Mouse (Mus musculus) mouse trophoblast stem cell (cell line): ENCODE data around the gene Rrp9.
"Not testable (repeated sequence)": the region's sequence is repeated elsewhere in the genome, so short reads cannot be mapped to it uniquely, and the experiment has no call there.

Experiments used
- in situ Hi-C, 2 experiments: fragments of 300-500 bp; cut with MseI, MboI; formaldehyde crosslinking; loops; 2 replicates in 1 of 2; 3 replicates in 1 of 2; pipeline ENCODE4 v1.15.1; 2025

Gene Rrp9

DNA sequence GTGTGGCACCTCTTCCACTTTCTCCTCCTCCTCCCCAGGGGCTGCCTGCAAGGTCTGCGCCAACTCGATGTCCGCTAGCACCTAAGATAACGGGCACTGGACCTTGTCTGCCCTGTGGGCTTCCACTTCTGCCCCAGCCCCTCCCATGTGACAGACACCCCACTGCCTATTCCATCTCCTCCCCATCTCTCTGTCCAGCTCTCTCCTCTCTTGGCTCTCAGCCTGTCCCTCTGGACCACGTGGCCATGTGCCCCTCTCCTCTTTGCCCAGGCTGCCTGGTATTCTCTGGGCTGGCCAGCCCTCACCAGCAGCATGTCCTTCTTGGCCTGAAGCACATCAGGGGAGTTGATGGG lies 2.0 kb upstream of the Rrp9 start:
- in situ Hi-C loops = no loop called here

DNA sequence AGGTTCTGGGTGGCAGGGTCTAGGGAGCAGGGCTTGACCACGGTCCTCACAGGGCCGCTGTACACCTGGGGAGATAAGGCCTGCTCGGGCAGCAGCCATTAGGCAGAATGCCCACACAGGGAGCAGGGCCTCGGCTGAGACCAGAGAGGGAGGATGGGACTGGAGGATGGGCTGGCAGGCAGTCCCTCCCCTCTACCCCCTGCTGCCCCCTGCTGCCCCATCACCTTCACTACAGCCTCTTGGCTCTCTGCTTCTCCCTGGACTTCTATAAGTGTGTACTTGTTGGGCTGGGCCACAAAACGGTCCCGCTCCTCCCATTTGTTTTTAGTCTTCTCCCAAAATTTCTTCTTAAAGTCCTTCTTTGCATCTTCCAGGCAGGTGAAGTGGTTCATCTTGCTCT lies 1.3 kb upstream of the Rrp9 start:
- in situ Hi-C loops = no loop called here

- in situ Hi-C loops = no loop called here
These were observed 717 bp upstream of the Rrp9 start for GRCm38 (mm10) chr9:106475046-106475445.

DNA sequence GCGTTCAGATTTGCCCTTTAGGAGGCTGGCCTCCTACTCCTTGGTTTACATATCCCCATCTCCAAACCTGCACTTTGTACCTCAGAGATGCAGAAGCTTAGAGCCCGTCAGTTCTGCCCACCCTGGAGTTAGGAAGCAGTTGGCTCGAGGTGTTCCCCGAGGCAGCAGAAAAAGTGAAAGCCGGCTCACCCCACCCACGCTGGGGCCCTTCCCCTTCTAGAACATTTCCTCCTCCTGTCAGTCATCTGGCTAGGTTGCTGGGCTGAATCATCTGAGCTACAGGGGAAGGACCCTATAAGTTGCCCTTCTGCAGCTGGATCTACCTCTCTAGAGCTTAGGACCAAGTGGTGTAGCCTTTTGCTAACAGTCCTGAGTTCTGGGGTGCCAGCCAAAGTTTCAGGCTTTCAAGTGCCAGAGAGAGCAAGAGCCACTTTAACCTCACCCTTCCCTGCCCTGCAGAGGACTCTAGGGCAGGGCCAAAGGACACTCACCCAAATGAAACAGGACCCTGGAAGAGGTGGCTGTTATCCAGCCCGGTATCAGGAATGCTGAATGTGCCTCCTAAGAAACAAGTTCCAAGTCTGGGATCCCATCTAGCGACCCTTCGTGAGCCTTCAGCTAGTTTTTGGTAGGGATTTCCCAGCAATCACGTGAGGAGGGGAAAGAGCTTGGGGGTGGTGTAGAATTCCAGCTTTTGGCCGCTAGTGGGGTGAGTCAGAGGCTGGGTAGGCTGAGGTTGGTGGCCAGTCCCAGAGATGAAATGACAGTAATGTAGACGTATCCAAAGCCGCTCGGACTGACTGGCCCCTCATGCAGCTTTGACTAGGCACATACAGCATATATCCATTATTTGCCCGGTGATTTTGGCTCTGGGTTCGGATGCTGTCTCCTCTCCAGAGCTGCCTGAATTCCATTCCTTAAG lies 500 bp downstream of the Rrp9 start:
- in situ Hi-C loops = no loop called here

DNA sequence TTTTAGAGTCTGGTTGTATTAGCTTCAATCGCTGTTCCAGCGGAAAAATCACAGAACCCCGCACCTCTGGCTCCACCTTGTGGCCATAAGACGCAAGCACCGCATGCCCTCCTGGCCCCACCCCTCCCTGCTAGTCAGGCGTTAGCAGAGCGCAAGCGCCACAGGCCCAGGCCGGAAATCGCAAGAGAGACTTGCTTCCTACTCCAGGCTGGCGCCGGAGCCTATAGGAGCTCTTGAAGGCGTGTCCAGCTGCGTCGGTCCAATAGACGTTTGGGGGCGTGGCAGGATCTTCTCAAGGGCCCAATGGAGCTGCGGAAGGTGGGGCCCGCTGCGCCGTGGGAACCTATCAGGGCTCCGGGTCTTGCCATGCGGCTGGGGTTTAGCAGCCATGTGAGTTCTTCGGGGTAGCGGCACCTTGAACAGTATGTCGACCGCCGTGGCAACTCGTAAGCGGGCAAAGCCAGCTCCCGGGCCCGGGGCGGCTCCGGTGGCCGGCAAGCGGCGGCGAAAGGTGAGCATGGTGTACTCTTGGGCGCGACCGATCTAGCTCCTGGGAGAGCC lies 1.2 kb downstream of the Rrp9 start, which contains the start of gene Parp3:
TSS of gene Parp3 (minus strand) at position 26 of the 561 bp plus-strand sequence.
- in situ Hi-C loops = no loop called here

DNA sequence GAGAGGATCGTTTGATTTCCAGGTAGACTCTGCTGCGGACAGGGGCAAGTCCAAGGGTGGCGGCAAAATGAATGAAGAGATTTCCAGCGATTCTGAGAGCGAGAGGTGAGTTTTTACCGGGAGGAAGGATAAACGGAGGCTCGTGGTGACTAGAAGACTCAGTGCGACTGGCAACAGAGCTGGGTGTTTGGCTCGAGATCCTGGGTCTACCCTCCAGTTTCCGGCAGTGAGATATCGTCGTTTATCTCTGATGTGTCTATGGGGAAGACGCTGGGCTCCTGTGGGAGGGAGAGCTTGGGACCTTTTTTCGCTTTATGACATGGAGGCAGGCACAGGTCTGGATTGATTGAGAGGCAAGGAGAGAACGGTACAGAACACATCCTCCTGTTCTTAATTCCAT lies 1.9 kb downstream of the Rrp9 start:
- in situ Hi-C loops = no loop called here

DNA sequence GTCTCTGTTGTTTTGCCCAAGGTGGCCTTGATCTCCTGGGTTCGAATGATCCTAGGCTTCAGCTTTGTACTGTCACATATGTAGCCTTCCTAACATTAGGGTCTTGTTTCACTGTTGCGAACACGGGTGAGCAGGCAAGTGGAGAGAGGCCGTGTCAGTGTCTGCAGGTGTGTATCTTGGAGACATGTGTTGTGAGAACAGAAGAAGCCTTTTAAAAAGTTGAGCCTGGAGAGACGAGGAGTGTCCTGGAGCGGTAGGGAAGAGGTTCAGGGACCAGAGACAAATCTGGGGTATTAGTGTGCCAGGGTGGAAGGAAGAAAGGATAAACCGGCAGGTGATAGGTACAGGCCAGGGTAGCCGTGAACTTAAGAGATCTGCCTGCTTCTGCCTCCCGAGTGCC lies 2.3 kb downstream of the Rrp9 start:
- in situ Hi-C loops = no loop called here

DNA sequence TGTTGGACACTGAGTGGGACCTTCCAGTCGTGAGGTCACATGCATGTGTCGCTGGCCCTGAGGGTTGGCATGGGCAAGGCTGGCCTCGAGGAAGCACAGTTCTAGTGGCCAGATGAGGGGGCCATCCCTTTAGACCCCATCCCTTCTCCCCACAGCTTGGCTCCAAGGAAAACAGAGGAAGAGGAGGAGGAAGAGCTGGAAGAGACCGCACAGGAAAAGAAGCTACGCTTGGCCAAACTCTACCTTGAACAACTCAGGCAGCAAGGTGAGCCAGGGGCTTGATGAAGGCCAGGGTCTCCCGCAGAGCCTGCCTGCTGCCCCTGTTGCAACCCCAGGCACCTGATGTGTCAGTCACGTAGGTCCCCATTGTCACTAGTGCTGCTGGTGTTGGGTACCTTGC lies 4.8 kb downstream of the Rrp9 start:
- in situ Hi-C loops = no loop called here

DNA sequence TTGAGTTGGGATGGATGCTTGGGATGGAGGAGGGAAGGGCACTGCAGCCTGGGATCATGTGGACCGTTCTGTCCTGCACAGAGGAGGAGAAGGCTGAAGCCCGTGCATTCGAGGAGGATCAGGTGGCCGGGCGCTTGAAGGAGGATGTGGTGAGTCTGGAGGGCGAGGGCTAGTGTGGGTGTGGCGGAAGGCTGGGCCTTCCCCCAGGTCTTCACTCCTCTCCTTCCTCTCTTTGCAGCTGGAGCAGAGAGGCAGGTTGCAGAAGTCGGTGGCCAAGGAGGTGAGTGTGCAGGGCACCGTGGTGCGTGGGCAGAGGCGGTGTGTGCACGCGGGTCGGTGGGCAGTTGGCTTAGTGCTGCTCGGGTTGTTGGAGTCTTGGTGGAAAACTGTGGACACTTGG lies 5.3 kb downstream of the Rrp9 start:
- in situ Hi-C loops = no loop called here

DNA sequence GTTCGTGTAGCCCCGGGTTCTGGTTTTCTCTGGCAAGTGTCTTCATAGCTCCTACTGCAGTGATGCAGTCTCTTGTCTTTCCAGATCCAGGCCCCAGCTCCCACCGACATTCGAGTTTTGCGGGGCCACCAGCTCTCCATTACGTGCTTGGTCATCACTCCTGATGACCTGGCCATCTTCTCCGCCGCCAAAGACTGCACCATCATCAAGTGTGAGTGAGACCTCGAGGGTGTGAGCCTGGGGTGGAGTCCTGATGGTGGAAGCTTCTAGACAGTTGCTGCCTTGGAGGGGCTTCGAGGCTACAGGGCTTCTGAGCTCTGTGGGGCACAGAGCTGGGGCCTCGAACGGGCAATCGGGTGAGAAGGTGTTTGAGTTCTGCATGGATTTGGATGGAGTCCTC lies 5.9 kb downstream of the Rrp9 start:
- in situ Hi-C loops = no loop called here

DNA sequence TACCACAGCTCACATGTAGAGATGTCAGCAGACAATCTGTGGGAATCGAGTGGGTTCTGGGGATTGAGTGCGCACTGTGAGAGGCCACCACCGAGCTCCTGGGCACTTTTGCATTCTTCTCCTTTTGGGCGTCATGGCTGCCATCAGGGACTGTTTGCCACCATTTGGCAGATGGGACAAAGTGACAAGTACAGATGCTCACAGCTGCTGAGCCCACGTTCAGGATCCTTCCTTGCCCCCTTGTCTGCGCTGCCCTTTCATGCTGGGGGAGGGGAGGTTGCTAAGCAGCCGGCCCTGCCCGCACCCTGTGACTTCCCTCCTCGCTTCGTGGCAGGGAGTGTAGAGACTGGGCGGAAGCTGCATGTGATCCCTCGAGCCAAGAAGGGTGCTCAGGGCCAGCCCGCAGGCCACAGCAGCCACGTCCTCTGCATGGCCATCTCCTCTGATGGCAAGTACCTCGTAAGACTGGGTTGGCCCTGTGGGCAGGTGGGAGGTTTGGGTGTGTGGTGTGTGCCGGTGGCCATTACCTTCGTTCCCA lies 6.9 kb downstream of the Rrp9 start:
- in situ Hi-C loops = no loop called here

DNA sequence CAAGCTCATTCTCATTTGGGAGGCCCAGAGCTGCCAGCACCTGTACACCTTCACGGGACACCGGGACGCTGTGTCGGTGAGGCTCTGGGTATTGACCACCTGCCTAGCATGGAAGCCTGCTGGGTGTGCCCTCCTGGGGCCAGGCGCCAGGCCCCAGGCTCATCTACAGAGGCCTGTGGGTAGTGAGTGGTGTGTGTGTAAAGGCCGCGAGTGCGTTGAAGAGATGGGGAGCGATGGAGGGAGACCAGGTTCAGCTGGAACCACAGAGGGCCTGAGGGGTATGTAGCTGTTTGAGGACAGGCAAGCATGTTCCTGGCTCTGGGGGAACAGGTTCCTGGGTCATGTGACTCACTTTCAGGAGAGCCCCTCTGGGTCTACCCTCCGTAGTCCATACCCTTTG lies 7.4 kb downstream of the Rrp9 start:
- in situ Hi-C loops = no loop called here

DNA sequence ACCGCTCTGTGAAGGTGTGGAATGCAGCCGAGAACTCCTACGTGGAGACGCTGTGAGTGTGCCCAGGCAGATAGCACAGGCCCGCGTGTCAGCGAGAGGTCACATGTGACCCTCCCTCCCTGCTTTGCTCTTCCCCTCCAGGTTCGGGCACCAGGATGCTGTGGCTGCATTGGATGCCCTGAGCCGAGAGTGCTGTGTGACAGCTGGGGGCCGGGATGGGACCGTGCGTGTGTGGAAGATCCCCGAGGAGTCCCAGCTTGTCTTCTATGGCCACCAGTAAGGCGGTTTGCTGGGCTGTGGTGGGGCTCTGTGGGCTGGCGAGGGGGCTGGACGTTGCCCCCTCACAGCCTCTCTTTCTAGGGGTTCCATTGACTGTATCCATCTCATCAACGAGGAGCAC lies 7.8 kb downstream of the Rrp9 start:
- in situ Hi-C loops = no loop called here

DNA sequence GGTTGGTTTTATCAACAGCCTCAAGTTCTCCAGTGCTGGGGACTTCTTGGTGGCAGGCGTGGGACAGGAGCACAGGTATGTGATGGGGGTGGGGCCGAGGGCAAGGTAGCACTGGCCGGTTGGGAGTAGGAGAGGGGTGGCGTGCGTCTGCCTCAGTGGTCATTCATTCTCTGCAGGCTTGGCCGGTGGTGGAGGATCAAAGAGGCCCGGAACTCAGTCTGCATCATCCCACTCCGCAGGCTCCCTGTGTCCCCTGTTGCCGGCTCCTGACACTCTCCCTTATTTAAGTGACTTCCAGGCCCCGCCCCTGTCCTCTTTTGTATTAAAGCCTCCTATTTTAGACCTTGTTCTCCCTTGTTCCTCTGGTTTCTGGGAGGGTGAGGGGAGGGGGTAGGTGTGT lies 9.3 kb downstream of the Rrp9 start:
- in situ Hi-C loops = no loop called here

DNA sequence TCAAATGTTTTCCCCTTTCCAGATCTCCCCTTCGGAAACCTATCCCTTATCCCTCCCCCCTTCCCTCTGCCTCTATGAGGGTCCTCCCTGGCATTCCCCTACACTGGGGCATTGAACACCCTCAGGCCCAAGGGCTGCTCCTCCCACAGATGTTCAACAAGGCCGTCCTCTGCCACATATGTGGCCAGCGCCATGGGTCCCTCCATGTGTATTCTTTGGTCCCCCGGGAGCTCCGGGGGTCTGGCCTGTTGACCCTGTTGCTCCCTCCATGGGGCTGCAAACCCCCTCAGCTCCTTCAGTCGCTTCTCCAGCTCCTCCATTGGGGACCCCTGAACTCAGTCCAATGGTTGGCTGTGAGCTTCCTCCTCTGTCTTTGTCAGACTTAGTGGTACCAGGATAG lies 11.8 kb downstream of the Rrp9 start:
- in situ Hi-C loops = not testable (repeated sequence)

DNA sequence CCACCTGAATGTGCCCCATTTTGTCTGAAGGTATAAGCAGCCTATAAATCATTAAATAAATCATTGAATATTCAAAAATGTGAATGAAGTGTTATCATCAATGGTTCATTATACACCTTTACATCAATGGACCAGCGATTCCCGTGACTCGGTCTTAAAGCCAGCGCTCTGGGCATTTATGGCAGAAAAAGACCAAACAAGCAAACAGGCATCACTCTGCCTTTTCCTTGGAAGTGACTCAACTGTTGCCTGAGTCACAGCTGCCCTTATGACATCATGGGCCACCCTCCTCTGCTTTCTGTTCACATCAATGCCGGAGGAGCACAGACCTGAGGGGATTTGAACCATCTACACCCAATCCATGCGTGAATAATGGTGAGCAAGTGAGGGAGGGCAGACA lies 23.9 kb downstream of the Rrp9 start, which contains the start of gene Iqcf1:
TSS of gene Iqcf1 (plus strand) at position 301 of the 400 bp plus-strand sequence.
- in situ Hi-C loops = no loop called here

DNA sequence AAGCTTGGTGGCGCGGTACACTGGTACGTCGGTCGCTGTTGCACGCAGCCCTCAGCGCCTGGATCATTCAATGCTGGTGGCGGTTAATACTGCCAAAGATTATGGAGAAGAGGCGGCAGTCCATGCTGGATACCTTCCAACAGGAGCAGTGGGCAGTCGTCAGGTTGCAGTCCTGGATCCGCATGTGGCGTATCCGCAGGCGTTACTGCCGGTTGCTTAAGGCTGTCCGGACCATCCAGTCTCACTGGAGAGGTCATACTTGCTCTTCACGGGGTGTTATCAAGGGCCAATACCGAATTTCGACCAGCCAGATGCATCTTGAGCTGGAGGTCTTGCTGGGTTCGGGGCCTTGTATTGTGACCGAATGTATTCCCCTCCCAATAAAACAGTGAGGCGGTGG lies 26.1 kb downstream of the Rrp9 start:
- in situ Hi-C loops = no loop called here

DNA sequence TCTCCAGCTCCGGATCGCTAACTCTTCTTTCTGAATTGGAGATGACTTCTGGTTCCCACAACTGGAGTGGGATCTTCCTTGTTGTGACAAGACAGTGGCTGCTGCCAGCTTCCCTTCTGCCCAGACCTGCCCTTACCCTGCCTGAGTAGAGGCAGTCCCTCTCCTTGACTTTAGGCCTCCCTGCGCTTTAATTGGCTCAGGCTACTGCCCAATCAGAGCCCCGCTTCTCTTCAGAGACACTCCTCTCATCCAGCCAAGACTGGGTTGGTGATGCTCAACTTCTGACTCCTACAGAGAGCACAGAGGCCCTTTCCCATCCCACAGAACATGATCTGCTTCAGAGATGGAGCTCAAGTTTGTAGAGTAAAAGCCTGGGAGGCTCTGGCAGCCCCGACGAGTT lies 28.5 kb downstream of the Rrp9 start:
- in situ Hi-C loops = no loop called here

- in situ Hi-C loops = no loop called here
These were observed 33.6 kb downstream of the Rrp9 start for GRCm38 (mm10) chr9:106509356-106509755.

DNA sequence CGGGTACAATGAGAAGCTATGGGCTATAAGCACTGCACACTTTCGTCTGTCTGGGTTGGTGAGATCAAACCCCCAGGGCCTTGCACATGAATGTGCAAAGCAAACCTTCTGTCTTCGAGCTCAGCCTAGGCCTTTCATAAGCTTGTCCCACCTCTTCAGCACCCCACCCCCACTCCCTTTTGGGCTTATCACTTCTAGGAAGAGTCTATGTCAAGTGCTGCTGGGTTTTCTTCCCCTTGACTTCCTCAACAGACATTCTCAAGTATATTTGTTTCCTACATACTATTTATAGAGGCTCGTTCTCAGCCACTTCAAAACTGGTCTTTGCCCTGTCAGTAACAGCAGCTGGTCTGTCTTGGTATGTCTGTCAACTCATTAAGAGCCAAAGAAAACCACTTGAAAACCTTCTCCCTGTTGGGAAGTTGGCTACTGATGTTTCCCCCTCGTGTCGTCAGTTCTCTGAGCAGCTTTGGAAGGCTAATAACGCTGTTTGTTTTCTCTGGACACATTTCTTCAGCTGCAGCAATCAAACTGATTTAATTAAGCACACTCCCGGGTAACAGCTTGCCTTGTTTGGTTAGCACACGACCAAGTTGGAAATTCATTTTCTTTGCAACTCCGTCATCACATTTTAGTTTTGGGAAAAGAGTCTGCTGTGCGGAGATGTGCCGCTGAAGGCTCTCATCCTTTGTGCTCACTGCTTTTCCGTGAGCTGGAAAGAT lies 37.1 kb downstream of the Rrp9 start:
- in situ Hi-C loops = no loop called here

DNA sequence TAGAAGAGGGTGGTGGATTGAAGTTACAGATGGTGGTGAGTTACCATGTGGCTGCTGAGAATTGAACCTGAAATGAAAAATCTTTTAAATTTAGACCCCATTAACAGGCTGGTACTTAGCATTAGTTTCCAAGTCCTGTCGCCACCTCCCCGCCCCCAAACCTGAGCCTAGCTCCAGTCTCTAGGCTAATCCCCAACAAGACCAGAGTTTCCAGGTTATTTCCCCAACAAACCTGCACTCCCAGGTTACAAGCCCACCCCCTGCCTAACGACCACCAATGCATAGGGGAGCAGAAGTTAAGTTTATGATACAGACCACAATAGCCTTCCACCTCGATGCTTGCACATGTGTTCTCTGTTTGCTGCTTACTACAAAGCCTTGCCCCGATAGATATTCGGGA lies 37.8 kb downstream of the Rrp9 start:
- in situ Hi-C loops = no loop called here

- in situ Hi-C loops = no loop called here
These were observed 38.5 kb downstream of the Rrp9 start, which contains the start of gene Iqcf5 for GRCm38 (mm10) chr9:106514273-106514672. Gene Iqcf5 (plus strand): TSS chr9:106514573.
